Comparison of ENCODE assay signal across 13 mouse cellular contexts in genomic region chr10:22165328-22166003, GRCm38 (mm10). TPM values are rescaled to one million over a fixed set of nuclear protein-coding genes. Genes with fewer than 3 reads are reported as not detected.
"Had no signal": no experiment of that assay in that cellular context is flagged by ENCODE, and none has a peak within 500 bp of the region (broad histone marks: within the 10 kb centered on the region; RNA-seq: fewer than 3 reads in every experiment).

No protein-coding gene starts in this region.

RNA-seq across cellular contexts. Expression of gene H60b, which starts 7.1 kb away (rescaled TPM):
- total RNA-seq: gastrocnemius, adult 18-20 months; gastrocnemius, adult 8-10 months; gastrocnemius, postnatal 14 days; gastrocnemius, postnatal 36 days; heart, adult 2 months; heart, postnatal 14 days; heart, postnatal 36 days; layer of hippocampus, adult 2 months; layer of hippocampus, postnatal 10 days; layer of hippocampus, postnatal 25 days had no signal
- polyA plus RNA-seq: heart, adult 2 months; liver, embryonic 11.5 days had no signal

RNA-seq across cellular contexts. Expression of gene Raet1e, which starts 7.1 kb away (rescaled TPM):
- total RNA-seq: gastrocnemius, postnatal 36 days; heart, adult 2 months; heart, postnatal 36 days; layer of hippocampus, adult 2 months; layer of hippocampus, postnatal 10 days; layer of hippocampus, postnatal 25 days; left cerebral cortex, postnatal 14 days; left cerebral cortex, postnatal 36 days had no signal
